Mouse (Mus musculus) stomach, postnatal 0 days (tissue): ENCODE data around the gene Msi1.

Experiments
- CTCF ChIP-seq: IDR thresholded peaks from 2 replicates; pipeline ENCODE4 v1.5.1; 2016; ENCODE audit warnings: antibody characterized with exemption, low read depth, mild to moderate bottlenecking, moderate library complexity
- EP300 ChIP-seq: optimal IDR thresholded peaks from 2 replicates; pipeline ENCODE3; 2016; ENCODE audit warnings: antibody characterized with exemption

GRCm38 (mm10) chr5:115437945-115438315, 8.5 kb downstream of the Msi1 start:
- TF ChIP-seq CTCF (no peak), EP300 (no peak)
